10 mouse cellular contexts compared by ENCODE assay signal in genomic region chr1:74698791-74699190, GRCm38 (mm10). TPM values are rescaled to one million over a fixed set of nuclear protein-coding genes. Genes with fewer than 3 reads are reported as not detected.
DNase-seq lines count a peak whose midpoint lies in the region; ATAC-seq lines count a peak whose summit lies in the region.
"Had no signal": no experiment of that assay in that cellular context is flagged by ENCODE, and none has a peak within 500 bp of the region (broad histone marks: within the 10 kb centered on the region; RNA-seq: fewer than 3 reads in every experiment).

No protein-coding gene starts in this region.

- peak; percentile 66 for ATAC-seq in heart, embryonic 16.5 days (replicated peaks; ENCODE audit: extremely low read depth, insufficient read depth, low FRiP score)

- 25% methylated on average over 1 of the region's 1 CpGs for WGBS in heart, embryonic 16.5 days

- H3K4me2 ChIP-seq in heart, embryonic 16.5 days (ENCODE audit: low read depth, low read length) = no peak overlapping the region

- H3K27ac ChIP-seq in heart, embryonic 16.5 days (ENCODE audit: low read length) = peak overlapping the region; percentile 58

- peaks cover 31% of the 10 kb centered on the region for H3K36me3 ChIP-seq in heart, embryonic 16.5 days (ENCODE audit: control insufficient read depth, insufficient read depth)

- no peaks in the 10 kb centered on the region for H3K27me3 ChIP-seq in heart, embryonic 16.5 days (ENCODE audit: control insufficient read depth, insufficient read depth, low read length)

- no peaks in the 10 kb centered on the region for H3K9me3 ChIP-seq in heart, embryonic 16.5 days (replicated peaks; ENCODE audit: control insufficient read depth, low read length)

- DNase-seq in adrenal gland, adult 18-20 months (ENCODE audit: low spot score in 2 of 2) = peak; percentile 40 to 48
- DNase-seq in adrenal gland, postnatal 14 days = peak; percentile 75
- peak; percentile 61 for DNase-seq in lung, postnatal 14 days
- DNase-seq in embryo, embryonic 10 days (ENCODE audit: low spot score) = no peak
- DNase-seq in layer of hippocampus, adult 9-11 months = no peak
- no peak for DNase-seq in ovary, postnatal 36 days (ENCODE audit: low spot score)
- DNase-seq: cerebellum, postnatal 10 days; right cerebral cortex, postnatal 14 days had no signal

- H3K4me1 ChIP-seq in heart, embryonic 16.5 days (ENCODE audit: control insufficient read depth, insufficient read depth, low read length) = peaks cover 12% of the 10 kb centered on the region

- no peak overlapping the region for H3K4me3 ChIP-seq in heart, embryonic 16.5 days (ENCODE audit: low read length)

- H3K9ac ChIP-seq in heart, embryonic 16.5 days (ENCODE audit: low read length) = no peak overlapping the region

RNA-seq across cellular contexts. Expression of gene Cyp27a1, which starts 14.6 kb away (rescaled TPM):
- total RNA-seq in adrenal gland, adult 18-20 months (2021) = 10 to 100 TPM; 12.0 to 25.3 TPM
- 26.0 and 27.2 TPM in 2 replicates for total RNA-seq in adrenal gland, postnatal 14 days (2021)
- 12.4 and 13.3 TPM in 2 replicates for polyA plus RNA-seq in heart, embryonic 16.5 days (2015; fragmentation: Nextera tagmentation; extraction: Ambion mirVana)

RNA-seq across cellular contexts. Expression of gene Ttll4, which starts 37.2 kb away (rescaled TPM):
- 10 to 100 TPM; 14.1 to 23.3 TPM for total RNA-seq in adrenal gland, adult 18-20 months (2021)
- total RNA-seq in adrenal gland, postnatal 14 days (2021) = 19.2 and 21.5 TPM in 2 replicates
- polyA plus RNA-seq in heart, embryonic 16.5 days (2015; fragmentation: Nextera tagmentation; extraction: Ambion mirVana) = 7.1 and 10.3 TPM in 2 replicates

RNA-seq across cellular contexts. Expression of gene Prkag3, which starts 50.2 kb away (rescaled TPM):
- total RNA-seq in adrenal gland, adult 18-20 months (2021) = under 1 TPM; 0.17 to 0.26 TPM
- total RNA-seq in adrenal gland, postnatal 14 days (2021) = 0.15 TPM in 1 of 2 replicates, not detected in the other
- 4.6 and 5.7 TPM in 2 replicates for polyA plus RNA-seq in heart, embryonic 16.5 days (2015; fragmentation: Nextera tagmentation; extraction: Ambion mirVana)
- total RNA-seq: megakaryocyte progenitor cell, adult 5-6 weeks had no signal

Comparison
In these comparisons a context has a peak if more than half of its experiments do, and no peak if none do; other contexts are left out.
1. DNase-seq: peak in adrenal gland, adult 18-20 months (2 of 2), adrenal gland, postnatal 14 days (single experiment) and lung, postnatal 14 days (single experiment); none in embryo, embryonic 10 days (single experiment), layer of hippocampus, adult 9-11 months (single experiment) and ovary, postnatal 36 days (single experiment).